Mouse (Mus musculus): ENCODE results near the gene Lrrc27.

DNA sequence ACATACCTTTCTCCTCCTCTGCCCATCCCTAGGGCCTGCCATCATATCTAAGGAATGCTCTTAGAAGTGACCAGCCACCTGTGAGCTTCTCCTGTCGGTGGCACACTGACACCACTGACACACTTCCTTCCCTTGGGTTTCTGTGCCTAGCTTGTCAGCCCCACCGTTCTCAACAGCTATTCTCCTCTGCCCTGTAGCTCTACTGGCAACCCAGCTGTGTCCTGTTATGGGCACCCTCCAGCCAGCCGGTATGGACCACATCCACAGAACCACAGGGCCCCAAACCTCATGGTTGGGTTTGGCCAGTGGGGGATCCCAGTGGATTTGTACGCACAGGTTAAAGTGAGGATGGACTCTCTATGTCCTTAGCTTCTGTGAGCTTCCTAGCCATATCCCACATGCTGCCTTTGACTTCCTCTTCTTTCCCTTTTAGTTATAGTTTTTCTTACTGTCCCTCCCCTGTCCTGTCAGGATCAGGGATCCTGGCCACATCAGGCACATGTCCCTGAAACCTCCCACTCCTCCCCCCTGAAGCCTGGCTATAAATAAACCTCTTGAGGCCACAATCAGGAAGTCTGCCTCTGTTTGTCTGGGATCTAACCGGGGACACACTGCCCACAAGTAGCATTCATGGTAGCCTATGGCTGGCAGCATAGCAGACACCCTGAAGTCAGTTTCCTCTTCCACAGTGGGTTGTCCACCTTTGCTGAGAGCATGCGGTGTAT is 15.8 kb downstream of the Lrrc27 start:
- no peak for TF ChIP-seq CTCF (IDR thresholded peaks at IDR 0.05; ENCODE audit: borderline replicate concordance, insufficient read depth, low read depth, low read length)
- no peak for TF ChIP-seq POLR2A (IDR thresholded peaks at IDR 0.05; ENCODE audit: borderline replicate concordance, insufficient read depth, low read length)

All from cerebellum, adult 2 months (tissue).